32 mouse cellular contexts compared by ENCODE assay signal in genomic region chr2:112014900-112015299, GRCm38 (mm10). TPM values are rescaled to one million over a fixed set of nuclear protein-coding genes. Genes with fewer than 3 reads are reported as not detected.
"Had no signal": no experiment of that assay in that cellular context is flagged by ENCODE, and none has a peak within 500 bp of the region (broad histone marks: within the 10 kb centered on the region; RNA-seq: fewer than 3 reads in every experiment).

No protein-coding gene starts in this region.

- H3K27me3 ChIP-seq: heart, embryonic 13.5 days; heart, embryonic 15.5 days; hindbrain, embryonic 13.5 days; hindbrain, embryonic 15.5 days; kidney, embryonic 15.5 days; limb, embryonic 13.5 days; limb, embryonic 15.5 days; liver, embryonic 12.5 days had no signal

- H3K36me3 ChIP-seq: heart, embryonic 13.5 days; heart, embryonic 15.5 days; hindbrain, embryonic 13.5 days; hindbrain, embryonic 15.5 days; kidney, embryonic 15.5 days; limb, embryonic 13.5 days; limb, embryonic 15.5 days; liver, embryonic 12.5 days had no signal

- H3K4me3 ChIP-seq: gastrocnemius, adult 2 months; heart, adult 2 months; heart, embryonic 13.5 days; heart, embryonic 15.5 days; hindbrain, embryonic 13.5 days; hindbrain, embryonic 15.5 days; kidney, embryonic 15.5 days; limb, embryonic 13.5 days; limb, embryonic 15.5 days; liver, embryonic 12.5 days had no signal

- DNase-seq: gastrocnemius, adult 2 months; gastrocnemius, postnatal 10 days; gastrocnemius, postnatal 25 days; heart, adult 2 months; heart, postnatal 14 days; heart, postnatal 36 days; kidney, adult 11 months; kidney, adult 2 months; kidney, adult 9 months; kidney, postnatal 14 days; kidney, postnatal 36 days; layer of hippocampus, adult 9-11 months; layer of hippocampus, postnatal 36 days; left cerebral cortex, postnatal 4 days had no signal

RNA-seq across cellular contexts. Expression of gene Olfr1310, which starts 2.4 kb away (rescaled TPM):
- polyA plus RNA-seq: heart, adult 2 months; heart, embryonic 11.5 days; heart, embryonic 13.5 days; heart, embryonic 15.5 days; heart, postnatal 0 days; hindbrain, embryonic 11.5 days; hindbrain, embryonic 13.5 days; hindbrain, embryonic 15.5 days; hindbrain, postnatal 0 days; intestine, embryonic 14.5 days; intestine, embryonic 16.5 days; kidney, adult 2 months; kidney, embryonic 15.5 days; kidney, postnatal 0 days; large intestine, adult 2 months; limb, embryonic 11.5 days; limb, embryonic 13.5 days; limb, embryonic 15.5 days; liver, adult 2 months; liver, embryonic 12.5 days had no signal

RNA-seq across cellular contexts. Expression of gene Olfr1311, which starts 9.3 kb away (rescaled TPM):
- polyA plus RNA-seq: heart, adult 2 months; heart, embryonic 11.5 days; heart, embryonic 13.5 days; heart, embryonic 15.5 days; heart, postnatal 0 days; hindbrain, embryonic 11.5 days; hindbrain, embryonic 13.5 days; hindbrain, embryonic 15.5 days; hindbrain, postnatal 0 days; intestine, embryonic 14.5 days; intestine, embryonic 16.5 days; kidney, adult 2 months; kidney, embryonic 15.5 days; kidney, postnatal 0 days; large intestine, adult 2 months; limb, embryonic 11.5 days; limb, embryonic 13.5 days; limb, embryonic 15.5 days; liver, adult 2 months; liver, embryonic 12.5 days had no signal

RNA-seq across cellular contexts. Expression of gene Olfr1309, which starts 24.8 kb away (rescaled TPM):
- polyA plus RNA-seq: heart, adult 2 months; heart, embryonic 11.5 days; heart, embryonic 13.5 days; heart, embryonic 15.5 days; heart, postnatal 0 days; hindbrain, embryonic 11.5 days; hindbrain, embryonic 13.5 days; hindbrain, embryonic 15.5 days; hindbrain, postnatal 0 days; intestine, embryonic 14.5 days; intestine, embryonic 16.5 days; kidney, adult 2 months; kidney, embryonic 15.5 days; kidney, postnatal 0 days; large intestine, adult 2 months; limb, embryonic 11.5 days; limb, embryonic 13.5 days; limb, embryonic 15.5 days; liver, adult 2 months; liver, embryonic 12.5 days had no signal

RNA-seq across cellular contexts. Expression of gene Olfr1312, which starts 35.1 kb away (rescaled TPM):
- polyA plus RNA-seq: heart, adult 2 months; heart, embryonic 11.5 days; heart, embryonic 13.5 days; heart, embryonic 15.5 days; heart, postnatal 0 days; hindbrain, embryonic 11.5 days; hindbrain, embryonic 13.5 days; hindbrain, embryonic 15.5 days; hindbrain, postnatal 0 days; intestine, embryonic 14.5 days; intestine, embryonic 16.5 days; kidney, adult 2 months; kidney, embryonic 15.5 days; kidney, postnatal 0 days; large intestine, adult 2 months; limb, embryonic 11.5 days; limb, embryonic 13.5 days; limb, embryonic 15.5 days; liver, adult 2 months; liver, embryonic 12.5 days had no signal

RNA-seq across cellular contexts. Expression of gene Olfr1308, which starts 50.2 kb away (rescaled TPM):
- polyA plus RNA-seq: heart, adult 2 months; heart, embryonic 11.5 days; heart, embryonic 13.5 days; heart, embryonic 15.5 days; heart, postnatal 0 days; hindbrain, embryonic 11.5 days; hindbrain, embryonic 13.5 days; hindbrain, embryonic 15.5 days; hindbrain, postnatal 0 days; intestine, embryonic 14.5 days; intestine, embryonic 16.5 days; kidney, adult 2 months; kidney, embryonic 15.5 days; kidney, postnatal 0 days; large intestine, adult 2 months; limb, embryonic 11.5 days; limb, embryonic 13.5 days; limb, embryonic 15.5 days; liver, adult 2 months; liver, embryonic 12.5 days had no signal
